10 mouse cellular contexts compared by ENCODE assay signal in the genomic region with DNA sequence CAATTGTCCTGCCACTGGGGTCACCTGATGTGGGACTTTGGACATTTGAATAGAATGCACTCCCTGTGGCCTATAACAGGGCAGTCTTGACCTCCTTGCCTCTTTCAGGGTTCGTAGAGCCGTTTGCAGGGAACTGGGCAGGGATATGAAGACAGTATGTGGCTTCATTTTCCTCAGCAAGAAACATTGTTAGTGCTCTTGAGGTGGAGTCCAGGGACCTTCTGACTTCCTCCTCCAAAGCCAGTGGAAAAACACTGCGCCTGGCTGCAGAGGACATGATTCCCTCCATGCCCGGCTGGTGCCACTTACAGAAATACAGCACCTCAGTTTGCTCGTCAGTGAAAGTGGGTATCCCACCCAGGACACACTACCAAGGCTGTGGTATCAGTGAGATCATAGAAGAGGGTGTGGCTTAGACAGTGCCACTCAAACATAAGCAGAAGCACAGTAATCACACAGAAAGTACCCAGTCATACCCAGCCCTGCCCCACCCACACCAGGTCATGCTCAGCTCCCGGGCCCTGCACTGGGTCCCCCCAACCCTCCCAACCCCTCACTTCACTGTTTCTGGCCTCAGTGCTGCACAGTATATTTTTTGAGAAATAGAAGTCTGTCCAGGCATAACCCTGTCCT. TPM values are rescaled to one million over a fixed set of nuclear protein-coding genes. Genes with fewer than 3 reads are reported as not detected.
DNase-seq lines count a peak whose midpoint lies in the region; ATAC-seq lines count a peak whose summit lies in the region.
"Had no signal": no experiment of that assay in that cellular context is flagged by ENCODE, and none has a peak within 500 bp of the region (broad histone marks: within the 10 kb centered on the region; RNA-seq: fewer than 3 reads in every experiment).

No protein-coding gene starts in this region.

- H3K4me3 ChIP-seq in kidney, embryonic 14.5 days (ENCODE audit: low read length): no peak overlapping the region
- H3K4me3 ChIP-seq in brown adipose tissue, adult 24 weeks (ENCODE audit: insufficient read depth, low read depth, low read length): no peak overlapping the region
- no peak overlapping the region for H3K4me3 ChIP-seq in kidney, embryonic 16.5 days (ENCODE audit: low read length)
- H3K4me3 ChIP-seq: hindbrain, embryonic 10.5 days had no signal

- H3K4me2 ChIP-seq in kidney, embryonic 14.5 days (replicated peaks; ENCODE audit: low read depth, low read length): 0 out of 2 replicates have a peak overlapping the region, but pooled peaks have one; percentile 8
- H3K4me2 ChIP-seq in kidney, embryonic 16.5 days (replicated peaks; ENCODE audit: low read depth, low read length): no peak overlapping the region

- H3K27ac ChIP-seq in kidney, embryonic 14.5 days (ENCODE audit: low read depth, low read length): no peak overlapping the region
- peak overlapping the region; percentile 72 for H3K27ac ChIP-seq in brown adipose tissue, adult 24 weeks (replicated peaks; ENCODE audit: low read depth, low read length)
- peak overlapping the region; percentile 61; the same call in 1 of the 2 replicates for H3K27ac ChIP-seq in kidney, embryonic 16.5 days (ENCODE audit: low read length)
- H3K27ac ChIP-seq: hindbrain, embryonic 10.5 days had no signal

- H3K4me1 ChIP-seq in kidney, embryonic 14.5 days (ENCODE audit: control insufficient read depth, insufficient read depth, low read length): peaks cover 19% of the 10 kb centered on the region
- peaks cover 7% of the 10 kb centered on the region for H3K4me1 ChIP-seq in brown adipose tissue, adult 24 weeks (ENCODE audit: control insufficient read depth, insufficient read depth, insufficient read length, low read length)
- H3K4me1 ChIP-seq in kidney, embryonic 16.5 days (ENCODE audit: insufficient read depth, low read length): peaks cover 20% of the 10 kb centered on the region

- no peak for DNase-seq in kidney, adult 11 months
- no peak for DNase-seq in right cerebral cortex, postnatal 36 days (ENCODE audit: low spot score in 2 of 2)
- DNase-seq in thymus, postnatal 10 days (ENCODE audit: low spot score in 2 of 2): no peak
- DNase-seq in cerebellum, postnatal 14 days: no peak
- DNase-seq: cerebellum, postnatal 25 days had no signal

- WGBS in kidney, embryonic 14.5 days: 66% methylated on average over 6 of the region's 6 CpGs
- WGBS in kidney, embryonic 16.5 days: 73% methylated on average over 6 of the region's 6 CpGs

- no peak for ATAC-seq in kidney, embryonic 14.5 days (ENCODE audit: low FRiP score, low TSS enrichment)
- no peak for ATAC-seq in kidney, embryonic 16.5 days (ENCODE audit: low FRiP score, low TSS enrichment)
- ATAC-seq in monocyte, adult 5-6 weeks (replicated peaks; ENCODE audit: insufficient number of reproducible peaks, low FRiP score, low TSS enrichment, poor library complexity, severe bottlenecking): peak; percentile 54

- no peaks in the 10 kb centered on the region for H3K36me3 ChIP-seq in kidney, embryonic 14.5 days (ENCODE audit: control insufficient read depth, insufficient read depth, low read length)
- no peaks in the 10 kb centered on the region for H3K36me3 ChIP-seq in kidney, embryonic 16.5 days (ENCODE audit: insufficient read depth, low read length)
- H3K36me3 ChIP-seq: hindbrain, embryonic 10.5 days had no signal

- H3K9ac ChIP-seq in kidney, embryonic 14.5 days (ENCODE audit: low read depth, low read length): no peak overlapping the region
- no peak overlapping the region for H3K9ac ChIP-seq in kidney, embryonic 16.5 days (replicated peaks; ENCODE audit: low read length)

- H3K27me3 ChIP-seq in kidney, embryonic 14.5 days (ENCODE audit: control insufficient read depth, insufficient read depth, low read length): no peaks in the 10 kb centered on the region
- H3K27me3 ChIP-seq in kidney, embryonic 16.5 days (ENCODE audit: insufficient read depth, low read length): no peaks in the 10 kb centered on the region

- H3K9me3 ChIP-seq in kidney, embryonic 14.5 days (ENCODE audit: control insufficient read depth, low read length): no peaks in the 10 kb centered on the region
- no peaks in the 10 kb centered on the region for H3K9me3 ChIP-seq in kidney, embryonic 16.5 days (ENCODE audit: low read length)
- H3K9me3 ChIP-seq: hindbrain, embryonic 10.5 days had no signal

RNA-seq across cellular contexts. Expression of a gene that starts 29.0 kb away (rescaled TPM):
- polyA plus RNA-seq in kidney, embryonic 14.5 days (2014; fragmentation: Nextera tagmentation; extraction: Ambion mirVana): 109 and 114 TPM in 2 replicates
- polyA plus RNA-seq in brown adipose tissue, adult 24 weeks (2012; ENCODE audit: insufficient read depth, insufficient read length, missing spikeins): 33.7 and 37.2 TPM in 2 replicates
- polyA plus RNA-seq in kidney, embryonic 16.5 days (2015; fragmentation: Nextera tagmentation; extraction: Ambion mirVana): 141 and 157 TPM in 2 replicates
- 25.1 to 38.6 TPM (median 32.4 TPM) in 3 replicates for total RNA-seq in monocyte, adult 5-6 weeks (2017)
